Mouse (Mus musculus): ENCODE data around the gene Pgm5. TPM values are rescaled to one million over a fixed set of nuclear protein-coding genes. Genes with fewer than 3 reads are reported as not detected.
"Not testable (repeated sequence)": the region's sequence is repeated elsewhere in the genome, so short reads cannot be mapped to it uniquely, and the experiment has no call there.

The Pgm5 gene
- polyA plus RNA-seq, 1 experiment from 2014 or later: 0.07 TPM

- H3K9ac ChIP-seq: no peak overlapping the region
- H3K4me1 ChIP-seq (replicated peaks): no peaks in the 10 kb centered on the region
- no peaks in the 10 kb centered on the region for H3K36me3 ChIP-seq (replicated peaks)
- H3K9me3 ChIP-seq (replicated peaks): no peaks in the 10 kb centered on the region
- no peak overlapping the region for H3K4me2 ChIP-seq
- no peak for ATAC-seq (ENCODE audit: insufficient read depth)
- H3K27ac ChIP-seq (replicated peaks): no peak overlapping the region
- H3K27me3 ChIP-seq: peaks cover 81% of the 10 kb centered on the region
- H3K4me3 ChIP-seq (replicated peaks): no peak overlapping the region
- WGBS (ENCODE audit: insufficient replicate concordance): 3% methylated on average over 20 of the region's 20 CpGs
These were observed 36.5 kb upstream of the Pgm5 start for GRCm38 (mm10) chr19:24897896-24898736.

DNA sequence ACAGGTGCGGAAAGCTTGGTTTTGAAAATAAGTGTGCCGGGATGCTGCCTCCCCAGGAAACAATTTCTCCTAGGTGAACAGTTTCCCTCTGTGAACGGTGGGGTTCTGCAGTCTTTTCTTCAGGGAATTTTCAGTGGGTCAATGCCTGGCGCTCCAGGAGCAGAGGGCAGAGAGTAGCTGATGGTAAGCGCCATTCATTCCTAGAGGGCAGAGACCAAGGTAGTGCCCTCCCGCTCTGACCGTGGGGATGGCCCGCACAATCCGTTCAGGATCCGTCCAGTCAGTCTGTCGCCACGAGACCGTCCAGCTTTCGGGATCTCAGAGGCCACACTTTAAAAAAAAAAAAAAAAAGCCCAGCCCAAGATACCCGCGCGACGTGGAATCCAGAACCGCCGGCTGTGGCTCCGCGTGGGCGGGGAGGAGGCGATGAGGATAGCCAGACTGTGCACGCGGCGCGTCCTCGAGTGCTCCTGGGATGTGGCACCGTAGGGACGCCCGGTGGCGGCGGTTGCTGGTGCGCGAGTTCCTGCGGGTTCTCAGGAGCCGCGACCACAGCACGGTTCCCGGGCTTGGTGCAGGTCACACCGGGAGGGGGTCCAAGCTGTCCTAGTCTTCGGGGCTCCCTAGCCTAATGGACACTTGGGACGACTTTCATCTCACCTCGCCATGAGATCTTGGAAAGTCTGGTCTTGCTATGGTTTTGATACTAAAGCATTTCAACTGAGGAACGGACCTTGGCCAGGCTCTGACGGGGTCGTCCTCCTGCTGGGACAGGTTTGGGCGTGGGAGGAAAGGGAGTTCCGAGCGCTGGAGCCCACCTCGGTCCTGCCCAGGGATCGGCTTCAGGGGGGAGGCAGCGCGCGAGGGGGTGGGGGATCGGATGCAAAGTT lies 35.6 kb upstream of the Pgm5 start:
- Histone ChIP-seq H3K4me1 (replicated peaks) (no peaks in the 10 kb centered on the region), H3K4me2 (no peak overlapping the region; the same call in 1 of the 2 replicates), H3K27me3 (peaks cover 73% of the 10 kb centered on the region), H3K9me3 (replicated peaks) (no peaks in the 10 kb centered on the region), H3K9ac (no peak overlapping the region), H3K4me3 (replicated peaks) (no peak overlapping the region), H3K36me3 (replicated peaks) (no peaks in the 10 kb centered on the region), H3K27ac (replicated peaks) (no peak overlapping the region)
- ATAC-seq (ENCODE audit: insufficient read depth): no peak
- 2% methylated on average over 57 of the region's 57 CpGs for WGBS (ENCODE audit: insufficient replicate concordance)

GRCm38 (mm10) chr19:24896536-24896935 lies 34.9 kb upstream of the Pgm5 start:
- Histone ChIP-seq H3K27me3 (peaks cover 66% of the 10 kb centered on the region), H3K9ac (no peak overlapping the region), H3K27ac (replicated peaks) (no peak overlapping the region), H3K9me3 (replicated peaks) (no peaks in the 10 kb centered on the region), H3K4me1 (replicated peaks) (no peaks in the 10 kb centered on the region), H3K4me3 (replicated peaks) (no peak overlapping the region), H3K4me2 (no peak overlapping the region), H3K36me3 (replicated peaks) (no peaks in the 10 kb centered on the region)
- 18% methylated on average over 4 of the region's 4 CpGs for WGBS (ENCODE audit: insufficient replicate concordance)
- ATAC-seq (ENCODE audit: insufficient read depth): no peak

GRCm38 (mm10) chr19:24886888-24887287 lies 25.2 kb upstream of the Pgm5 start:
- H3K9ac ChIP-seq: no peak overlapping the region
- H3K4me2 ChIP-seq: no peak overlapping the region
- no peaks in the 10 kb centered on the region for H3K4me1 ChIP-seq (replicated peaks)
- peaks cover 25% of the 10 kb centered on the region for H3K27me3 ChIP-seq
- no peaks in the 10 kb centered on the region for H3K9me3 ChIP-seq (replicated peaks)
- no peak overlapping the region for H3K27ac ChIP-seq (replicated peaks)
- no peak overlapping the region for H3K4me3 ChIP-seq (replicated peaks)
- WGBS (ENCODE audit: insufficient replicate concordance): 58% methylated on average over 3 of the region's 3 CpGs
- ATAC-seq (ENCODE audit: insufficient read depth): no peak
- no peaks in the 10 kb centered on the region for H3K36me3 ChIP-seq (replicated peaks)

- H3K4me3 ChIP-seq (replicated peaks): no peak overlapping the region
- no peak overlapping the region for H3K9ac ChIP-seq
- no peaks in the 10 kb centered on the region for H3K36me3 ChIP-seq (replicated peaks)
- WGBS (ENCODE audit: insufficient replicate concordance): 11% methylated on average over 5 of the region's 5 CpGs
- H3K9me3 ChIP-seq (replicated peaks): no peaks in the 10 kb centered on the region
- no peak for ATAC-seq (ENCODE audit: insufficient read depth)
- H3K4me2 ChIP-seq: no peak overlapping the region
- H3K27ac ChIP-seq (replicated peaks): no peak overlapping the region
- peaks cover 17% of the 10 kb centered on the region; the same call in 1 of the 2 replicates for H3K27me3 ChIP-seq
- no peaks in the 10 kb centered on the region for H3K4me1 ChIP-seq (replicated peaks)
These were observed 23.8 kb upstream of the Pgm5 start for GRCm38 (mm10) chr19:24885504-24885903.

- no peak overlapping the region for H3K27ac ChIP-seq (replicated peaks)
- no peak for ATAC-seq (ENCODE audit: insufficient read depth)
These were observed 19.6 kb upstream of the Pgm5 start for GRCm38 (mm10) chr19:24881237-24881636.

GRCm38 (mm10) chr19:24875129-24875870 lies 13.6 kb upstream of the Pgm5 start, which contains the start of gene Gm10053:
TSS of gene Gm10053 (plus strand) at chr19:24875686.
- not testable (repeated sequence) for H3K4me2 ChIP-seq; H3K27ac ChIP-seq (replicated peaks); H3K4me1 ChIP-seq (replicated peaks); H3K36me3 ChIP-seq (replicated peaks); H3K4me3 ChIP-seq (replicated peaks); H3K9me3 ChIP-seq (replicated peaks); H3K27me3 ChIP-seq; H3K9ac ChIP-seq; ATAC-seq (ENCODE audit: insufficient read depth)
- 54% methylated on average over 23 of the region's 26 CpGs for WGBS (ENCODE audit: insufficient replicate concordance)

More at GRCm38 (mm10) chr19:24881237-24881636, 19.6 kb upstream of the Pgm5 start:
- 45% methylated on average over 4 of the region's 4 CpGs for WGBS (ENCODE audit: insufficient replicate concordance)
- Histone ChIP-seq H3K4me1 (replicated peaks) (no peaks in the 10 kb centered on the region), H3K9me3 (replicated peaks) (no peaks in the 10 kb centered on the region), H3K4me2 (no peak overlapping the region), H3K4me3 (replicated peaks) (no peak overlapping the region), H3K36me3 (replicated peaks) (no peaks in the 10 kb centered on the region), H3K9ac (no peak overlapping the region), H3K27me3 (peaks cover 8% of the 10 kb centered on the region; the same call in 1 of the 2 replicates)

GRCm38 (mm10) chr19:24873873-24874272 lies 12.2 kb upstream of the Pgm5 start:
- H3K9me3 ChIP-seq (replicated peaks): no peaks in the 10 kb centered on the region
- no peaks in the 10 kb centered on the region for H3K4me1 ChIP-seq (replicated peaks)
- H3K27me3 ChIP-seq: no peaks in the 10 kb centered on the region
- no peak overlapping the region for H3K4me3 ChIP-seq (replicated peaks)
- no peak for ATAC-seq (ENCODE audit: insufficient read depth)
- H3K36me3 ChIP-seq (replicated peaks): no peaks in the 10 kb centered on the region
- no peak overlapping the region for H3K27ac ChIP-seq (replicated peaks)
- no peak overlapping the region for H3K4me2 ChIP-seq
- WGBS (ENCODE audit: insufficient replicate concordance): 35% methylated on average over 2 of the region's 2 CpGs
- no peak overlapping the region for H3K9ac ChIP-seq

- no peaks in the 10 kb centered on the region for H3K27me3 ChIP-seq
- no peak overlapping the region for H3K4me3 ChIP-seq (replicated peaks)
- H3K36me3 ChIP-seq (replicated peaks): no peaks in the 10 kb centered on the region
- H3K27ac ChIP-seq (replicated peaks): no peak overlapping the region
- WGBS (ENCODE audit: insufficient replicate concordance): 19% methylated on average over 18 of the region's 18 CpGs
- no peaks in the 10 kb centered on the region for H3K4me1 ChIP-seq (replicated peaks)
- H3K9me3 ChIP-seq (replicated peaks): no peaks in the 10 kb centered on the region
- no peak for ATAC-seq (ENCODE audit: insufficient read depth)
- no peak overlapping the region for H3K9ac ChIP-seq
- H3K4me2 ChIP-seq: no peak overlapping the region
These were observed 9.5 kb upstream of the Pgm5 start for GRCm38 (mm10) chr19:24871037-24871635.

GRCm38 (mm10) chr19:24865436-24865835 lies 3.8 kb upstream of the Pgm5 start:
- ATAC-seq (ENCODE audit: insufficient read depth): no peak
- Histone ChIP-seq H3K4me3 (replicated peaks) (no peak overlapping the region), H3K27ac (replicated peaks) (no peak overlapping the region), H3K4me1 (replicated peaks) (no peaks in the 10 kb centered on the region), H3K9ac (no peak overlapping the region), H3K4me2 (no peak overlapping the region), H3K27me3 (peaks cover 33% of the 10 kb centered on the region), H3K9me3 (replicated peaks) (no peaks in the 10 kb centered on the region), H3K36me3 (replicated peaks) (no peaks in the 10 kb centered on the region)
- 65% methylated on average over 9 of the region's 9 CpGs for WGBS (ENCODE audit: insufficient replicate concordance)

All from liver, embryonic 15.5 days (tissue).